12 mouse cellular contexts compared by ENCODE assay signal in the genomic region with DNA sequence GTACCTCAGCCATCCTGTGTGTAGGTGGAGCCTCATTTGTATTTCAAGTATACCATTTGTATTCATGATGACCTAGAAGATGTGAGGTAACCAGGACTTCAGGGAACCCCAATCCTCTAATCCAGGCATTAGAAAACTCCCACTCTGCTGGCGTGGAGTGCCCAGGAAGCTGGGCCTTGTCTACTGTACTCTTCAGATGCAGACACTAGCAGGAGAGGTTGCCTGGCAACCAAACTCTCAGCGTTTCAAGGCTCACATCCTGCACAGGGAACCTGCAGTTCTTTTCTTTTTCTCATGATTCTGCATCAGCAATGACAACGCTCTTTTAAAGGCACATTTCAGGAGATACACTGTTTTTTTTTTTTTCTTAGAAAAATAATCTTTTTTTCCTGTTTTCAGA.
DNase-seq lines count a peak whose midpoint lies in the region; ATAC-seq lines count a peak whose summit lies in the region.
"Had no signal": no experiment of that assay in that cellular context is flagged by ENCODE, and none has a peak within 500 bp of the region (broad histone marks: within the 10 kb centered on the region; RNA-seq: fewer than 3 reads in every experiment).

No protein-coding gene starts in this region.

- intact Hi-C loops in left cerebral cortex, postnatal 14 days (cut with DNase I), result no loop called here

- no peak for DNase-seq in midbrain, embryonic 10.5 days (ENCODE audit: low spot score)
- DNase-seq in frontal cortex, adult 2 months (ENCODE audit: extremely low spot score in 1 of 2, low spot score in 1 of 2), result peak; percentile 70 to 74
- DNase-seq in left cerebral cortex, postnatal 14 days (ENCODE audit: low spot score in 2 of 2), result peak; percentile 78 to 92
- peak; percentile 31 for DNase-seq in splenic B cell, adult 2 months (ENCODE audit: low read depth, low spot score)
- DNase-seq in cerebellum, adult 11-12 months, result no peak
- DNase-seq: adrenal gland, postnatal 14 days; heart, postnatal 10 days had no signal

- ATAC-seq in midbrain, embryonic 12.5 days (ENCODE audit: low FRiP score, low read depth), result 0 out of 2 replicates have a peak, but pooled peaks have one; percentile 38
- no peak for ATAC-seq in erythroid progenitor cell, adult 5-6 weeks (replicated peaks; ENCODE audit: low FRiP score, poor library complexity, severe bottlenecking)
- ATAC-seq in megakaryocyte-erythroid progenitor cell, adult 5-6 weeks (replicated peaks; ENCODE audit: low FRiP score, low TSS enrichment, poor library complexity, severe bottlenecking), result no peak

- H3K4me1 ChIP-seq in midbrain, embryonic 12.5 days, result no peaks in the 10 kb centered on the region
- H3K4me1 ChIP-seq in midbrain, embryonic 10.5 days, result no peaks in the 10 kb centered on the region

- no peak overlapping the region for H3K4me2 ChIP-seq in midbrain, embryonic 12.5 days (replicated peaks)
- H3K4me2 ChIP-seq: lung, embryonic 15.5 days had no signal

- peaks cover 29% of the 10 kb centered on the region for H3K36me3 ChIP-seq in midbrain, embryonic 12.5 days
- peaks cover 70% of the 10 kb centered on the region for H3K36me3 ChIP-seq in midbrain, embryonic 10.5 days
- peaks cover 10% of the 10 kb centered on the region for H3K36me3 ChIP-seq in splenic B cell, adult 2 months (ENCODE audit: control insufficient read depth, insufficient read depth, low read length, poor library complexity, severe bottlenecking)

- 47% methylated on average over 3 of the region's 3 CpGs for WGBS in midbrain, embryonic 12.5 days
- 64% methylated on average over 3 of the region's 3 CpGs for WGBS in midbrain, embryonic 10.5 days

- no peaks in the 10 kb centered on the region for H3K27me3 ChIP-seq in midbrain, embryonic 12.5 days
- no peaks in the 10 kb centered on the region for H3K27me3 ChIP-seq in midbrain, embryonic 10.5 days (ENCODE audit: low read depth, poor library complexity, severe bottlenecking)
- no peaks in the 10 kb centered on the region for H3K27me3 ChIP-seq in splenic B cell, adult 2 months (ENCODE audit: control insufficient read depth, insufficient read depth, low read length, poor library complexity, severe bottlenecking)
- H3K27me3 ChIP-seq: lung, embryonic 15.5 days had no signal

- no peak overlapping the region for H3K9ac ChIP-seq in midbrain, embryonic 12.5 days (replicated peaks)
- H3K9ac ChIP-seq: lung, embryonic 15.5 days had no signal

- H3K4me3 ChIP-seq in midbrain, embryonic 12.5 days, result no peak overlapping the region
- H3K4me3 ChIP-seq in midbrain, embryonic 10.5 days, result no peak overlapping the region
- H3K4me3 ChIP-seq: lung, embryonic 15.5 days had no signal

- no peak overlapping the region for H3K27ac ChIP-seq in midbrain, embryonic 12.5 days (replicated peaks)
- H3K27ac ChIP-seq in midbrain, embryonic 10.5 days (replicated peaks), result no peak overlapping the region
- H3K27ac ChIP-seq: lung, embryonic 15.5 days; stomach, postnatal 0 days had no signal

- no peaks in the 10 kb centered on the region for H3K9me3 ChIP-seq in midbrain, embryonic 12.5 days
- H3K9me3 ChIP-seq in midbrain, embryonic 10.5 days (replicated peaks), result no peaks in the 10 kb centered on the region
- H3K9me3 ChIP-seq: lung, embryonic 15.5 days had no signal

Comparison
In these comparisons a context has a peak if more than half of its experiments do, and no peak if none do; other contexts are left out.
1. DNase-seq: peak in frontal cortex, adult 2 months (2 of 2), left cerebral cortex, postnatal 14 days (2 of 2) and splenic B cell, adult 2 months (single experiment); none in midbrain, embryonic 10.5 days (single experiment) and cerebellum, adult 11-12 months (single experiment).